Comparison of ENCODE assay signal across 8 mouse cellular contexts in the genomic region with DNA sequence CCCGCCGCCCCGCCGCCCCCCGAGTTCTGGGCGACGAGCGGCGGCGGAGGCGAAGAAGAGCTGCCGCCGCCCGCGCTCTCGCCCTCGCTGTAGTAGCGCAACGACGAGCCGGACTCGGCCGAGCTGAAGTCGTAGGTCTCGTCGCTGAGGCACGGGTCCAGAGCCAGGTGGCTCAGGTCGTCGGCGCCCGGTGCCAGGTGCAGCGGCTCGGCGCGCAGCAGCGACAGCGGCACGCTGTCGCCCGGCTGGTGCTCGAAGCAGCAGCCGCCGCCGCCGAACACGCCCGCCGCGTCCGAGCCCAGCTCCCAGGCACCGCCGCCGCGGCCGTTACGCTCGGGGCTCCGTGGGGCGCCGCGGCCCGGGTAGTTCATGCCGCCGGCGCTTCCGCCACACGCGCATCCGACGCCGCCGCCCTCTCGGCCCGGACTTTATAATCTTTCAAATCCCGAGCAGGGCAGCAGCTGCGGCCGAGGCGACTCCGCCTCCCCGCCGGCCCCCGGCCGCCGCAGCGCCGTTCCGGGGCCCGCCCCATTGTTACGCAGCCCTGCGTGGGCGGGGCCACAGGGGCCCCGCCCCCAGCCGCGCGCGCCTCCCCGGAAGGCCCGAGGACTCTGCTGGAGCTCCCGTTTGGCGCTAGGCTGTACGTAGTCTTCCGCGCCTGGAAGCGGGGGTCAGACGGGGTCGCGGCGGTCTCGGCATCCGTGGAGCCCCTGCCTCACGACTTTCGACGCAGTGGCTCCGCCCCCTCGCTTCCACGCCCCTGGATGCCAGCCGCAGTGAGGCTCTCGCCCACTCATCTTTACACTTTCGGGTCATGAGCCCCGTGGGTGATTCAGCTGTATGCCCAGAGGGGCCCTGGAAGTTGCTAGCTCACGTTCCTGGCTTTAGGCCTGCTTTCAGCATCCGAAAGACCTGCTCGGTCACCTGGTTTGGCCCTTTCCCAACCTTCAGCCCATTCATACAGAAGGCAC. TPM values are rescaled to one million over a fixed set of nuclear protein-coding genes. Genes with fewer than 3 reads are reported as not detected.
A peak's percentile ranks its signal among the peaks of the same experiment; 100 is the strongest.
DNase-seq lines count a peak whose midpoint lies in the region; ATAC-seq and TF ChIP-seq lines count a peak whose summit lies in the region.

A gene (minus strand): TSS at position 503 of the 971 bp plus-strand sequence.

- TF ChIP-seq EP300 in liver, embryonic 14.5 days (IDR thresholded peaks at IDR 0.05; ENCODE audit: low read depth), result 0 out of 2 replicates have a peak, but pooled peaks have one; percentile 18
- TF ChIP-seq EP300 in stomach, postnatal 0 days (optimal IDR thresholded peaks at IDR 0.05), result no peak

- H3K4me1 ChIP-seq in forebrain, embryonic 10.5 days, result peaks cover 35% of the 10 kb centered on the region
- H3K4me1 ChIP-seq in heart, embryonic 15.5 days (replicated peaks), result peaks cover 24% of the 10 kb centered on the region
- peaks cover 28 to 32% of the 10 kb centered on the region in 2 experiments for H3K4me1 ChIP-seq in liver, embryonic 14.5 days (replicated peaks; ENCODE audit: control insufficient read depth in 2 of 2, insufficient read depth in 2 of 2, low read length in 1 of 2)
- H3K4me1 ChIP-seq in neural tube, embryonic 11.5 days (ENCODE audit: control insufficient read depth, insufficient read depth, low read length), result peaks cover 7% of the 10 kb centered on the region; the same call in 1 of the 2 replicates
- peaks cover 2% of the 10 kb centered on the region; the same call in 1 of the 2 replicates for H3K4me1 ChIP-seq in stomach, postnatal 0 days (replicated peaks; ENCODE audit: control insufficient read depth, insufficient read depth)

- H3K27ac ChIP-seq in forebrain, embryonic 10.5 days, result peak within 1 kb of the TSS; percentile 93
- H3K27ac ChIP-seq in heart, embryonic 15.5 days, result peak within 1 kb of the TSS; percentile 95
- peak within 1 kb of the TSS; percentile 90 for H3K27ac ChIP-seq in liver, embryonic 14.5 days
- H3K27ac ChIP-seq in neural tube, embryonic 11.5 days (ENCODE audit: low read depth, low read length), result peak within 1 kb of the TSS; percentile 95
- peak within 1 kb of the TSS; percentile 95 for H3K27ac ChIP-seq in stomach, postnatal 0 days (replicated peaks)

- no peaks in the 10 kb centered on the region for H3K36me3 ChIP-seq in forebrain, embryonic 10.5 days (replicated peaks)
- H3K36me3 ChIP-seq in heart, embryonic 15.5 days, result no peaks in the 10 kb centered on the region
- H3K36me3 ChIP-seq in liver, embryonic 14.5 days (replicated peaks; ENCODE audit: control insufficient read depth, insufficient read depth, low read depth), result peaks cover 3% of the 10 kb centered on the region; the same call in 1 of the 2 replicates
- H3K36me3 ChIP-seq in neural tube, embryonic 11.5 days (ENCODE audit: control insufficient read depth, insufficient read depth, low read length), result no peaks in the 10 kb centered on the region
- H3K36me3 ChIP-seq in stomach, postnatal 0 days (ENCODE audit: control insufficient read depth, insufficient read depth, low read length), result no peaks in the 10 kb centered on the region

- DNase-seq in c-Kit-negative CD71-positive TER-119-positive erythroid progenitor cells, embryonic 14.5 days (ENCODE audit: low read depth, low spot score), result peak; percentile 80
- peak; percentile 87 for DNase-seq in forebrain, embryonic 10.5 days (ENCODE audit: extremely low spot score, low spot score)
- DNase-seq in kidney, postnatal 25 days, result peak; percentile 85 to 94
- peak; percentile 75 to 82 (median 79) for DNase-seq in liver, embryonic 14.5 days (ENCODE audit: low read depth in 3 of 3, low spot score in 3 of 3)
- peak; percentile 96 for DNase-seq in neural tube, embryonic 11.5 days (ENCODE audit: low spot score)
- peak; percentile 90 for DNase-seq in stomach, postnatal 0 days (ENCODE audit: low spot score)

- H3K4me3 ChIP-seq in forebrain, embryonic 10.5 days, result peak within 1 kb of the TSS; percentile 85
- peak within 1 kb of the TSS; percentile 91 for H3K4me3 ChIP-seq in heart, embryonic 15.5 days
- peak within 1 kb of the TSS; percentile 81 to 93 for H3K4me3 ChIP-seq in liver, embryonic 14.5 days (ENCODE audit: insufficient read depth in 1 of 2, low read depth in 2 of 2, low read length in 2 of 2)
- H3K4me3 ChIP-seq in neural tube, embryonic 11.5 days (ENCODE audit: low read depth, low read length), result peak within 1 kb of the TSS; percentile 84
- H3K4me3 ChIP-seq in stomach, postnatal 0 days (ENCODE audit: low read depth, low read length), result peak within 1 kb of the TSS; percentile 77

- peak; percentile 83 for ATAC-seq in CD4-positive, CD25-positive, alpha-beta regulatory T cell, adult 4 months
- ATAC-seq in heart, embryonic 15.5 days (replicated peaks; ENCODE audit: insufficient number of reproducible peaks, insufficient read depth, low FRiP score, low read depth), result peak; percentile 93
- ATAC-seq in liver, embryonic 14.5 days (ENCODE audit: insufficient read depth), result peak; percentile 84
- ATAC-seq in neural tube, embryonic 11.5 days (ENCODE audit: insufficient read depth, low FRiP score, low TSS enrichment), result peak; percentile 95
- peak; percentile 97 for ATAC-seq in stomach, postnatal 0 days (ENCODE audit: low FRiP score, low TSS enrichment)

- H3K27me3 ChIP-seq in forebrain, embryonic 10.5 days (ENCODE audit: poor library complexity, severe bottlenecking), result no peaks in the 10 kb centered on the region
- H3K27me3 ChIP-seq in heart, embryonic 15.5 days, result no peaks in the 10 kb centered on the region
- H3K27me3 ChIP-seq in liver, embryonic 14.5 days (ENCODE audit: control insufficient read depth, insufficient read depth, low read length), result no peaks in the 10 kb centered on the region
- no peaks in the 10 kb centered on the region for H3K27me3 ChIP-seq in neural tube, embryonic 11.5 days (ENCODE audit: control insufficient read depth, insufficient read depth, low read length)
- no peaks in the 10 kb centered on the region for H3K27me3 ChIP-seq in stomach, postnatal 0 days (ENCODE audit: control insufficient read depth, insufficient read depth, low read length)

- WGBS in forebrain, embryonic 10.5 days, result under 1% methylated on average over 122 of the region's 123 CpGs
- under 1% methylated on average over 120 of the region's 123 CpGs for WGBS in heart, embryonic 15.5 days
- WGBS in liver, embryonic 14.5 days (ENCODE audit: insufficient replicate concordance), result under 1% methylated on average over 112 of the region's 123 CpGs
- under 1% methylated on average over 71 of the region's 123 CpGs for WGBS in neural tube, embryonic 11.5 days
- 1% methylated on average over 86 of the region's 123 CpGs for WGBS in stomach, postnatal 0 days

- H3K4me2 ChIP-seq in heart, embryonic 15.5 days, result peak within 1 kb of the TSS; percentile 97
- peak within 1 kb of the TSS; percentile 90 for H3K4me2 ChIP-seq in liver, embryonic 14.5 days (ENCODE audit: low read depth)
- peak within 1 kb of the TSS; percentile 70 for H3K4me2 ChIP-seq in neural tube, embryonic 11.5 days (ENCODE audit: low read depth)
- peak within 1 kb of the TSS; percentile 98 for H3K4me2 ChIP-seq in stomach, postnatal 0 days (replicated peaks; ENCODE audit: low read depth)

- H3K9me3 ChIP-seq in forebrain, embryonic 10.5 days, result no peaks in the 10 kb centered on the region
- no peaks in the 10 kb centered on the region for H3K9me3 ChIP-seq in heart, embryonic 15.5 days (replicated peaks)
- H3K9me3 ChIP-seq in liver, embryonic 14.5 days (ENCODE audit: control insufficient read depth, low read length), result no peaks in the 10 kb centered on the region
- H3K9me3 ChIP-seq in neural tube, embryonic 11.5 days (ENCODE audit: control insufficient read depth, low read length), result no peaks in the 10 kb centered on the region
- no peaks in the 10 kb centered on the region for H3K9me3 ChIP-seq in stomach, postnatal 0 days (ENCODE audit: control insufficient read depth, low read length)

- no peak for TF ChIP-seq CTCF in liver, embryonic 14.5 days (IDR thresholded peaks at IDR 0.05; ENCODE audit: low read depth)
- no peak for TF ChIP-seq CTCF in stomach, postnatal 0 days (IDR thresholded peaks at IDR 0.05; ENCODE audit: low read depth)

- H3K9ac ChIP-seq in heart, embryonic 15.5 days, result peak within 1 kb of the TSS; percentile 86
- H3K9ac ChIP-seq in liver, embryonic 14.5 days (replicated peaks), result peak within 1 kb of the TSS; percentile 92
- peak within 1 kb of the TSS; percentile 90 for H3K9ac ChIP-seq in neural tube, embryonic 11.5 days (ENCODE audit: low read length)
- peak within 1 kb of the TSS; percentile 86 for H3K9ac ChIP-seq in stomach, postnatal 0 days (ENCODE audit: low read length)

RNA-seq across cellular contexts. Expression of the gene that starts here (rescaled TPM):
- 10 to 100 TPM in 1 of 2 experiments, 1 to 10 TPM in 1; 8.5 to 16.3 TPM for polyA plus RNA-seq in CD4-positive, CD25-positive, alpha-beta regulatory T cell, adult 4 months (2017; shearing (Covaris generic))
- 5.2 and 6.6 TPM in 2 replicates for polyA plus RNA-seq in forebrain, embryonic 10.5 days (2016; fragmentation: Nextera tagmentation; extraction: Ambion mirVana)
- polyA plus RNA-seq in heart, embryonic 15.5 days (2015; fragmentation: Nextera tagmentation; extraction: Ambion mirVana), result 7.3 and 8.0 TPM in 2 replicates
- polyA plus RNA-seq in liver, embryonic 14.5 days (2012; rRNA removed), result 12.9 and 15.4 TPM in 2 replicates
- polyA plus RNA-seq in liver, embryonic 14.5 days (2014; fragmentation: Nextera tagmentation; extraction: Ambion mirVana), result 8.9 and 10.7 TPM in 2 replicates
- 13.9 and 17.0 TPM in 2 replicates for polyA plus RNA-seq in neural tube, embryonic 11.5 days (2014; fragmentation: Nextera tagmentation; extraction: Ambion mirVana)
- 4.4 and 4.5 TPM in 2 replicates for polyA plus RNA-seq in stomach, postnatal 0 days (2015; fragmentation: Nextera tagmentation; extraction: Ambion mirVana)

Comparison
In these comparisons a context has a peak if more than half of its experiments do, and no peak if none do; other contexts are left out.
1. Peak in every context shown above with its lines: DNase-seq, ATAC-seq, H3K4me3 ChIP-seq and H3K27ac ChIP-seq.